Comparison of ENCODE assay signal across 29 mouse cellular contexts in genomic region chr9:76461547-76461946, GRCm38 (mm10).
DNase-seq lines count a peak whose midpoint lies in the region; ATAC-seq and TF ChIP-seq lines count a peak whose summit lies in the region.
"Had no signal": no experiment of that assay in that cellular context is flagged by ENCODE, and none has a peak within 500 bp of the region (broad histone marks: within the 10 kb centered on the region; RNA-seq: fewer than 3 reads in every experiment).

No protein-coding gene starts in this region.

- in situ Hi-C loops in CH12.LX (cut with MboI; ENCODE audit: low pct_ligation_motif_present, low pct_unique_long_range_greater_than_20kb, low sequenced_read_pairs), result no loop called here

- H3K9ac ChIP-seq in CH12.LX (ENCODE audit: insufficient read depth, low read depth), result no peak overlapping the region
- H3K9ac ChIP-seq in forebrain, embryonic 15.5 days (replicated peaks), result no peak overlapping the region
- H3K9ac ChIP-seq: forebrain, embryonic 12.5 days; heart, embryonic 15.5 days; intestine, embryonic 15.5 days; limb, embryonic 13.5 days had no signal

- H3K4me2 ChIP-seq in CH12.LX (ENCODE audit: insufficient read depth, low read depth, poor library complexity, severe bottlenecking), result no peak overlapping the region
- H3K4me2 ChIP-seq in forebrain, embryonic 15.5 days (replicated peaks), result no peak overlapping the region
- H3K4me2 ChIP-seq: forebrain, embryonic 12.5 days; heart, embryonic 15.5 days; intestine, embryonic 15.5 days; limb, embryonic 13.5 days; liver, embryonic 11.5 days; midbrain, embryonic 11.5 days had no signal

- H3K36me3 ChIP-seq in CH12.LX (replicated peaks in 1 of 2; ENCODE audit: control insufficient read depth in 1 of 2, insufficient read depth in 1 of 2, low read length in 1 of 2), result no peaks in the 10 kb centered on the region
- H3K36me3 ChIP-seq in splenic B cell, adult 2 months (ENCODE audit: control insufficient read depth, insufficient read depth, low read length, poor library complexity, severe bottlenecking), result no peaks in the 10 kb centered on the region
- no peaks in the 10 kb centered on the region for H3K36me3 ChIP-seq in forebrain, embryonic 15.5 days
- H3K36me3 ChIP-seq: forebrain, embryonic 12.5 days; heart, embryonic 10.5 days; heart, embryonic 15.5 days; intestine, embryonic 15.5 days; limb, embryonic 13.5 days had no signal

- no peak overlapping the region for H3K27ac ChIP-seq in left cerebral cortex, adult 2 months
- H3K27ac ChIP-seq in CH12.LX (ENCODE audit: insufficient read depth, low read depth), result no peak overlapping the region
- H3K27ac ChIP-seq in forebrain, embryonic 15.5 days (replicated peaks), result no peak overlapping the region
- H3K27ac ChIP-seq: forebrain, embryonic 12.5 days; heart, embryonic 10.5 days; heart, embryonic 15.5 days; intestine, embryonic 15.5 days; limb, embryonic 13.5 days had no signal

- peak; percentile 10 for TF ChIP-seq CTCF in left cerebral cortex, adult 2 months (IDR thresholded peaks at IDR 0.05)
- TF ChIP-seq CTCF in CH12.LX (conservative IDR thresholded peaks at IDR 0.05 in 1 of 2, IDR thresholded peaks at IDR 0.05 in 1 of 2; ENCODE audit: low read depth in 2 of 2, low read length in 2 of 2), result peak in 1 of 2 experiments; percentile 61; a peak in 2 of 4 replicates

- TF ChIP-seq POLR2A in CH12.LX (IDR thresholded peaks at IDR 0.05; ENCODE audit: low read depth, low read length), result no peak

- intact Hi-C loops in left cerebral cortex, adult 2 months (cut with DNase I), result no loop called here

- dilution Hi-C loops in CH12.LX (cut with MboI; ENCODE audit: extremely low pct_ligation_motif_present, extremely low pct_unique_long_range_greater_than_20kb, low sequenced_read_pairs), result no loop called here

- peak; percentile 39 for TF ChIP-seq RAD21 in CH12.LX (IDR thresholded peaks at IDR 0.05; ENCODE audit: low read depth, low read length)

- H3K27me3 ChIP-seq in CH12.LX (replicated peaks), result no peaks in the 10 kb centered on the region
- no peaks in the 10 kb centered on the region for H3K27me3 ChIP-seq in splenic B cell, adult 2 months (ENCODE audit: control insufficient read depth, insufficient read depth, low read length, poor library complexity, severe bottlenecking)
- no peaks in the 10 kb centered on the region for H3K27me3 ChIP-seq in forebrain, embryonic 15.5 days
- H3K27me3 ChIP-seq: forebrain, embryonic 12.5 days; heart, embryonic 15.5 days; intestine, embryonic 15.5 days; limb, embryonic 13.5 days had no signal

- H3K4me1 ChIP-seq in CH12.LX (ENCODE audit: control insufficient read depth in 1 of 2, insufficient read depth in 2 of 2), result no peaks in the 10 kb centered on the region
- H3K4me1 ChIP-seq in forebrain, embryonic 15.5 days, result no peaks in the 10 kb centered on the region
- H3K4me1 ChIP-seq: forebrain, embryonic 12.5 days; heart, embryonic 15.5 days; intestine, embryonic 15.5 days; limb, embryonic 13.5 days had no signal

- H3K79me2 ChIP-seq in CH12.LX (replicated peaks; ENCODE audit: control insufficient read depth, extremely low read depth, insufficient read depth, poor library complexity, severe bottlenecking), result no peaks in the 10 kb centered on the region

- TF ChIP-seq EP300 in CH12.LX (IDR thresholded peaks at IDR 0.05; ENCODE audit: low read length), result no peak

- DNase-seq in adrenal gland, postnatal 36 days, result peak; percentile 5 to 9
- DNase-seq in adrenal gland, postnatal 14 days, result no peak
- DNase-seq in left cerebral cortex, adult 2 months (ENCODE audit: extremely low spot score in 1 of 2, low spot score in 2 of 2), result no peak
- DNase-seq in left cerebral cortex, adult 18-20 months (ENCODE audit: low spot score in 2 of 2), result no peak
- peak; percentile 25 for DNase-seq in CH12.LX (ENCODE audit: extremely low read depth)
- DNase-seq in splenic B cell, adult 2 months (ENCODE audit: low read depth, low spot score), result peak; percentile 3
- DNase-seq in frontal cortex, postnatal 14 days (ENCODE audit: low spot score in 2 of 2), result no peak
- DNase-seq: adrenal gland, postnatal 10 days; cerebellum, adult 11-12 months; cerebellum, postnatal 10 days; gastrocnemius, postnatal 25 days; heart, adult 11 months; kidney, adult 9 months; kidney, postnatal 4 days; layer of hippocampus, adult 9-11 months; right cerebral cortex, adult 18-20 months; spleen, adult 18-20 months; thymus, adult 2 months; thymus, postnatal 36 days had no signal

- no peak overlapping the region for H3K4me3 ChIP-seq in left cerebral cortex, adult 2 months
- H3K4me3 ChIP-seq in CH12.LX (replicated peaks in 1 of 3; ENCODE audit: low read depth in 2 of 3, low read length in 2 of 3, poor library complexity in 1 of 3), result no peak overlapping the region
- no peak overlapping the region for H3K4me3 ChIP-seq in forebrain, embryonic 15.5 days
- H3K4me3 ChIP-seq: forebrain, embryonic 12.5 days; heart, embryonic 10.5 days; heart, embryonic 15.5 days; intestine, embryonic 15.5 days; limb, embryonic 13.5 days had no signal

- no peak for ATAC-seq in forebrain, embryonic 15.5 days (replicated peaks)
- ATAC-seq: hindbrain, embryonic 16.5 days; intestine, embryonic 15.5 days; midbrain, embryonic 16.5 days had no signal

- H3K9me3 ChIP-seq in CH12.LX (replicated peaks; ENCODE audit: low read length), result no peaks in the 10 kb centered on the region
- no peaks in the 10 kb centered on the region for H3K9me3 ChIP-seq in forebrain, embryonic 15.5 days
- H3K9me3 ChIP-seq: forebrain, embryonic 12.5 days; heart, embryonic 10.5 days; heart, embryonic 15.5 days; intestine, embryonic 15.5 days; limb, embryonic 13.5 days had no signal

TF ChIP-seq in CH12.LX, 34 proteins besides CTCF, POLR2A, EP300 and RAD21:
- peak; percentile 49 for TF ChIP-seq SMC3 (IDR thresholded peaks at IDR 0.05; ENCODE audit: low read depth, low read length)
- TF ChIP-seq USF1 (IDR thresholded peaks at IDR 0.05; ENCODE audit: low read depth, low read length), result no peak

Comparison
In these comparisons a context has a peak if more than half of its experiments do, and no peak if none do; other contexts are left out.
1. DNase-seq: peak in adrenal gland, postnatal 36 days (2 of 2), CH12.LX (single experiment) and splenic B cell, adult 2 months (single experiment); none in adrenal gland, postnatal 14 days (single experiment), left cerebral cortex, adult 2 months (0 of 2), left cerebral cortex, adult 18-20 months (0 of 2) and frontal cortex, postnatal 14 days (0 of 2).